Mouse (Mus musculus): ENCODE data around the gene Exosc6. TPM values are rescaled to one million over a fixed set of nuclear protein-coding genes. Genes with fewer than 3 reads are reported as not detected.
"Not testable (repeated sequence)": the region's sequence is repeated elsewhere in the genome, so short reads cannot be mapped to it uniquely, and the experiment has no call there.

Exosc6 gene
- total RNA-seq, 2 experiments from 2014 or later: 7.4 to 11.3 TPM

- no peak for ATAC-seq (ENCODE audit: poor library complexity, severe bottlenecking)
Measured at GRCm38 (mm10) chr8:111058946-111059572, 2.9 kb downstream of the Exosc6 start.

GRCm38 (mm10) chr8:111061688-111062071, 5.5 kb downstream of the Exosc6 start:
- peak; percentile 22 for ATAC-seq (ENCODE audit: poor library complexity, severe bottlenecking)

DNA sequence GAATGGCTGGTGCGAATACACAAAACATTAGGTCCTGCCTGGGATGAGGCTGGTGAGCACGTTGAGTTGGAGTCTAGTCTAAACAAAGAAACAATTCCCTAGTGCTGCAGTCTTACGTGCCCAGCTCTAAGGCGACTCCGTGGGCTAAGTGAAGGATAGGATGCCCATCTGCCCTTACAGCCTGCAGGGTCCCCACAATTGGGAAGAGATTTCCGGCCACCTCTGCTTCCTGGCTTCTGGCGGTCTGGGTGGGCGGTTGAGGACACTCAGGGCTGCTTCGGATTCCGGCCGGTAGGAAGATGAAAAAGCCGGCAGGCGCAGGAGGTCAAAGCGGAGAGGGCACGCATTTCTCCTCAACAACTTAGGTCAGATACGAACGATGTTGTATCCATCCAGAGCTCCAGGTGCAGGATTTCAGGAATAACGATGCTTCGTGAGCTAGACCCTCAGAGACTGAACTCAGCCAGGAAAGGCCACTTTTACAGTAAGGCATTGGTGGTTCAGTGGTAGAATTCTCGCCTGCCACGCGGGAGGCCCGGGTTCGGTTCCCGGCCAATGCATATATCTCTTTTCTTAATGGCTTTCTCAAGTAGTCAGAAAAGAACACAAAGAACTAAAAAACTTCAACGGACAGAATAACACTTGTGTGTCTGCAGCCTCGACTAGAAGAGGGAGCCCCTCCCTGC, 6.1 kb downstream of the Exosc6 start:
- peak; percentile 65 for ATAC-seq (ENCODE audit: poor library complexity, severe bottlenecking)

GRCm38 (mm10) chr8:111062893-111063292, 6.8 kb downstream of the Exosc6 start:
- no peak for ATAC-seq (ENCODE audit: poor library complexity, severe bottlenecking)

DNA sequence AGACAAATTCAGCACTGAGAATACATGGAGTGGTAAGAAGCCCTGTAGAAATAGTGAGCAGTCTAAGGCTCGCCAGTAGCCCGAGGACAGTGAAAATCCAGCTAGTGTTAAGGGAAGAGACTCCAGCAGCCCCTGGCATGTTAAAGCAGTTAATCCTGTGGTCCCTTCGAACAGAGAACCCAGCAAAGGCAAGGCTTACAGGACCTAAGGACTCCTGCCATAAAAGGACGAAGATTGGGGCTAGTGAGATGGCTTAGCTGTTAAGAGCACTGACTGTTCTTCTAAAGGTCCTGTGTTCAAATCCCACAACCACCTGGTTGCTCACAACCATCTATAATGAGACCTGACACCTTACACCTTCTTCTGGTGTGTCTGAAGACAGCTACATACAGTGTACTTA, 10.2 kb downstream of the Exosc6 start:
- ATAC-seq (ENCODE audit: poor library complexity, severe bottlenecking): no peak

GRCm38 (mm10) chr8:111067439-111067838, 11.3 kb downstream of the Exosc6 start:
- ATAC-seq (ENCODE audit: poor library complexity, severe bottlenecking): no peak

GRCm38 (mm10) chr8:111068660-111069059, 12.5 kb downstream of the Exosc6 start:
- not testable (repeated sequence) for ATAC-seq (ENCODE audit: poor library complexity, severe bottlenecking)

DNA sequence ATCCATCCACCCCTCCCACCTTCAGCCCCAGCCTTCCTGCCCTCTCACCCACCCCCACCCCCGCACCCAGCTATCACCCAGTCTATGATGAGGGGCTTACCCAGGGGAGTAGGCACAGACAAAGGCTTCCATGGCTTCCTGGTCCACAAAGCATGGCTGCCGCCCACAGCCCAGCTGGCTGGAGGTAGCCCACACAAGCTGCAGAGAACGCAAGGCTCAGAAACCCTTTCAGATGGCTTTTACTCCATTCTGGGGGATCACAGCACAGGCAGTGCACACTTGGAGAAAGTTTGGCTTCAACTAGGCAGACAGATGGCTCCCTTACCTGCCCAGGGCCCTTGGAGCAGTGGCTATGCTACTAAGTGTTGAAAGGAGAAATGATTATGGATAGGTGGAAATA, 19.8 kb downstream of the Exosc6 start:
- ATAC-seq (ENCODE audit: poor library complexity, severe bottlenecking): no peak

- ATAC-seq (ENCODE audit: poor library complexity, severe bottlenecking): no peak
Measured at GRCm38 (mm10) chr8:111079461-111079860, 23.3 kb downstream of the Exosc6 start.

DNA sequence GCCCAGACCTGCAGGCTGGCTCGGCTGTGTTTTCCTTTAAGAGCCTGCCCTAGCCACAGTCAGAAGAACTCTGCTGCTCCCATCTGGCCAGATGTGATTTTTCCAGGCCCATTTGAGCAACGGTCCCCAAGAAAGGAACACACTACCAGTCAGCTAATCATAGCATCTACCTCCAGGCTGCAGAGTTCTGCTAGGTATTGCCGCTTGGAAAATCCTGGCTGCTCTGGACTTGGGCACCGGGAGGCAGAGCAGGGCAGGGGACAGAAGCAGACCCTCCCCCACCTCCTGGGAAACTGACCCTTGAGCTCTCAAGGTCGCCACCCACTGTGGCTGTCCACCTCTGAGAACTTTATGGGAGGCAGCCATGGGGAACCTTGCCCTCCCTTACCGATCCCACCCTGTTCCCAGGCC, 23.7 kb downstream of the Exosc6 start:
- no peak for ATAC-seq (ENCODE audit: poor library complexity, severe bottlenecking)

DNA sequence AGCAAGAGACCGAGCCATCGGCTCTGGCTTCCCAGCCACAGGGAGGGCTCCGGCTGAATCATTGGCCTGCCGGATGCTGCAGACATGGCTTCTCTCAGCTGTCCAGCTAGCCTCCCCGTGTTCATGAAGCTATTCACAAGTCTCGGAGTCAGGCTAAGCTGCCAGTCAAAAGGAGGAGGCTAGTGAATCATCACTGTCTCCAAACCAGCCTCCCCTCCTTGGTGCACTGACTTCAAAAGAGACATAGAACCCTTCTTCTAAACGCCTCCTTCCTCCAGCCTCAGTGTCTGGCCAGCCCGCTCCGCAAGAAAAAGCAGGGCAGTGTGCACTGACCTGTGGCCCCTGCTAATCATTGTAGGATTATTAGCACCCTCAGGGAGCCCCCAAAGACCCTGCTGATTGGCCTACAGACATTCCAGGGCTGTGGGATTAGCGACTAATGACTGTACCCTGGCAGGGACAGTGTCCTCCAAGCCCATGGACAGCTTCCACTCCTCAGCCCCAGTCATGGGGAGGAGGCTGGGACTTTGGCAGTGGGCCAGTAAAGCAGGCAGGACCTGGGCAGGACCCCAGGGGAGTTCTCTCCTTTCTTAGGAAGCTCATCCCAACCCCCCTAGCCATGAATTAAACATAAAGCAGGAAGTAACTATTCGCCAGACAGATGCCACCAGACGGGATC, 25.6 kb downstream of the Exosc6 start:
- ATAC-seq (ENCODE audit: poor library complexity, severe bottlenecking): no peak

- ATAC-seq (ENCODE audit: poor library complexity, severe bottlenecking): not testable (repeated sequence)
Measured at GRCm38 (mm10) chr8:111083936-111084335, 27.8 kb downstream of the Exosc6 start.

- peak; percentile 68 for ATAC-seq (ENCODE audit: poor library complexity, severe bottlenecking)
Measured at GRCm38 (mm10) chr8:111090126-111090525, 34.0 kb downstream of the Exosc6 start.

- ATAC-seq (ENCODE audit: poor library complexity, severe bottlenecking): no peak
Measured at GRCm38 (mm10) chr8:111091706-111092105, 35.6 kb downstream of the Exosc6 start.

GRCm38 (mm10) chr8:111092326-111092725, 36.2 kb downstream of the Exosc6 start, which contains the start of gene Clec18a:
Gene Clec18a (minus strand): TSS chr8:111092426.
- not testable (repeated sequence) for ATAC-seq (ENCODE audit: poor library complexity, severe bottlenecking)

GRCm38 (mm10) chr8:111093865-111094718, 38.0 kb downstream of the Exosc6 start, which contains the start of gene Pdpr:
Gene Pdpr (plus strand): TSS chr8:111094630.
- peak; percentile 93 for ATAC-seq (ENCODE audit: poor library complexity, severe bottlenecking)

DNA sequence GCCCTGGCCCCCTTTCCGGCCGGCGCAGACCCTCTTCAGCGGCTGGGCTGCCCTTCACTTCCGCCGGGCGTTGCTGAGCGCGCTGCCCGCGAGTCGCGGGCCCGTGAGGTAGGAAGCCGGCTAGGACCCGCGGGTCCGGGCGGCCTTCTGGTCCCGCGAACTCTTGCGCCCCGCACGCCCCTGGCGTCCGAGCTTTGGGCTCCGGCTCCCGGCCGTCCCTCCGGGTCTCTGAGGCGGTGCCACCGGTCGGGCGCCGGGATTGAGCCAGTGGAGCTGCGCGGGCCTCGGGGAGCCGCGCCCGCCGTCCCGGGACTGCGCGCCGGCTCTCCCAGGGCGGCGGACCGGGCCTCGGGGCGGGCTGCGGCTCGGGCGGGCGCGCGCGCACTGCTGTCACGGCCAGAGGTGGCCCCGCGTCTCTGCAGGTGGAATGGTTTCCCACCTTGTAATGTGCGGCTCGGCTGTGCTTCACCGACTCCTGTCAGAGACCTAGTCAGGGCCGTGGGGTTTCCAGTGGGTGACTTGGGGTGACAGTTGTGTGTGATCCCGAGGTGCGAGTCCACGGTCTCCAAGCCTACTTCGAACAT, 38.7 kb downstream of the Exosc6 start:
- peak; percentile 36 for ATAC-seq (ENCODE audit: poor library complexity, severe bottlenecking)

Measured in megakaryocyte, adult 5-6 weeks (primary cell).